Mouse (Mus musculus): ENCODE data around the gene Mlycd. TPM values are rescaled to one million over a fixed set of nuclear protein-coding genes. Genes with fewer than 3 reads are reported as not detected.
A peak's percentile ranks its signal among the peaks of the same experiment; 100 is the strongest.

The Mlycd gene
- polyA plus RNA-seq, 1 experiment from 2014 or later, result 16.6 TPM

DNA sequence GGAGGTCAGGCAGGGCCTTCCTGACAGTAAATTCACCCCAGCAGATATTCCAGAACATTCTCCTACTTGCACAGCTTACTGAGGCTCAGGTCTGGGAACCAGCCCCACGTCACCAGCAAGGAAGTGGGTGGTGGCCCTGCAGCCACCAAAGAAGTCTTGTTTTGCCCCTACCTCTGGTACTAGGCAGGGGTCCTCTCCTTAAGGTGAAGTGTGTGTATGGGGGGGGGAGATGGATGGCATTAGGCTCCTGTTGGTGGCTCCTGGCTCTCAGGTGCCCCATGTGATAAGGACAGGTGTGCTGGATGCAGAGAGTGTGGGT lies 46.2 kb downstream of the Mlycd start:
- 64% methylated on average over 1 of the region's 1 CpGs for WGBS
- ATAC-seq (0 out of 2 replicates have a peak, but pooled peaks have one; percentile 21), DNase-seq (ENCODE audit: low spot score) (no peak)
- Histone ChIP-seq H3K36me3 (ENCODE audit: control insufficient read depth, insufficient read depth, low read length) (no peaks in the 10 kb centered on the region), H3K9me3 (replicated peaks; ENCODE audit: control insufficient read depth, low read length) (no peaks in the 10 kb centered on the region), H3K27me3 (replicated peaks; ENCODE audit: control insufficient read depth, insufficient read depth, low read length) (no peaks in the 10 kb centered on the region; the same call in 1 of the 2 replicates), H3K4me3 (ENCODE audit: low read depth, low read length) (no peak overlapping the region), H3K4me1 (ENCODE audit: control insufficient read depth, insufficient read depth, low read length) (no peaks in the 10 kb centered on the region), H3K9ac (ENCODE audit: low read length) (no peak overlapping the region), H3K27ac (ENCODE audit: low read depth, low read length) (no peak overlapping the region), H3K4me2 (ENCODE audit: low read length) (no peak overlapping the region)

DNA sequence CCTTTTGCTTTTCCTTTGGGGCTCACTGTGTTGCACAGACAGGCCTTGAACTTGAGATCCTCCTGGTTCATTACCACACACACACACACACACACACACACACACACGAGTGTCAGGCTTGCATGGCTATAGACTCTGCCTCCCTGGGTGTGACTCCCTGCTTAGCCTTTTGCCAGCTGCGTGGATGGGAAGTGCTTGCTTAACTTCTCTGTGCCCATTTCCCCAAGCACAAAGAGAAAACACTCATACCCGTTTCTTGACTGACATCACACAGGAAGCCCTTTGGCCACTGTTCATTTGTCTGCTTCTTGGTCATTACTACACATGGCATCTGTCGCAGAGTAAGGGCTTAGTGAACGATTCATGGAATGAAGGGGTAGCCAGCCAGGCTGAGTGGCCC lies 47.3 kb downstream of the Mlycd start:
- H3K9me3 ChIP-seq (replicated peaks; ENCODE audit: control insufficient read depth, low read length), result no peaks in the 10 kb centered on the region
- DNase-seq (ENCODE audit: low spot score), result no peak
- no peak for ATAC-seq
- no peaks in the 10 kb centered on the region for H3K4me1 ChIP-seq (ENCODE audit: control insufficient read depth, insufficient read depth, low read length)
- no peak overlapping the region for H3K4me3 ChIP-seq (ENCODE audit: low read depth, low read length)
- no peak overlapping the region for H3K9ac ChIP-seq (ENCODE audit: low read length)
- 61% methylated on average over 5 of the region's 5 CpGs for WGBS
- no peaks in the 10 kb centered on the region for H3K36me3 ChIP-seq (ENCODE audit: control insufficient read depth, insufficient read depth, low read length)
- no peak overlapping the region for H3K4me2 ChIP-seq (ENCODE audit: low read length)
- H3K27me3 ChIP-seq (replicated peaks; ENCODE audit: control insufficient read depth, insufficient read depth, low read length), result no peaks in the 10 kb centered on the region; the same call in 1 of the 2 replicates
- no peak overlapping the region for H3K27ac ChIP-seq (ENCODE audit: low read depth, low read length)

DNA sequence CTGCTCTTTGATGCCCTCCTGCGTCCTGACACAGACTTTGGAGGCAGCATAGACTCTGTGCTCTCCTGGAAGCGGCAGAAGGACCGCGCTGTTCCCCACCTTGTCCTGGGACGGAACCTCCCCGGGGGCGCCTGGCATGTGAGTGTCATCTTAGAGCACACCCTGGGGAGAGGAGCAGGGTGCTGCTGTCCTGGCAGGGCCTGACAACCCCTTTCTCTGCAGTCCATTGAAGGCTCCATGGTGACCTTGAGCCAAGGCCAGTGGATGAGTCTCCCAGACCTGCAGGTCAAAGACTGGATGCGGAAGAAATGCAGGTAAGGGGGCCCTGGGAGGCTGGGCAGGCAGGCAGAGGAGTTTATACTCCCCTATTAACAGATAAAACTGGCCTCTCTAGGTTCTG lies 48.3 kb downstream of the Mlycd start:
- Histone ChIP-seq H3K9ac (ENCODE audit: low read length) (no peak overlapping the region), H3K4me3 (ENCODE audit: low read depth, low read length) (no peak overlapping the region), H3K9me3 (replicated peaks; ENCODE audit: control insufficient read depth, low read length) (no peaks in the 10 kb centered on the region), H3K4me1 (ENCODE audit: control insufficient read depth, insufficient read depth, low read length) (no peaks in the 10 kb centered on the region), H3K27ac (ENCODE audit: low read depth, low read length) (no peak overlapping the region), H3K4me2 (ENCODE audit: low read length) (no peak overlapping the region), H3K36me3 (ENCODE audit: control insufficient read depth, insufficient read depth, low read length) (no peaks in the 10 kb centered on the region), H3K27me3 (replicated peaks; ENCODE audit: control insufficient read depth, insufficient read depth, low read length) (peaks cover 2% of the 10 kb centered on the region; the same call in 1 of the 2 replicates)
- 95% methylated on average over 8 of the region's 8 CpGs for WGBS
- ATAC-seq (no peak), DNase-seq (ENCODE audit: low spot score) (no peak)

DNA sequence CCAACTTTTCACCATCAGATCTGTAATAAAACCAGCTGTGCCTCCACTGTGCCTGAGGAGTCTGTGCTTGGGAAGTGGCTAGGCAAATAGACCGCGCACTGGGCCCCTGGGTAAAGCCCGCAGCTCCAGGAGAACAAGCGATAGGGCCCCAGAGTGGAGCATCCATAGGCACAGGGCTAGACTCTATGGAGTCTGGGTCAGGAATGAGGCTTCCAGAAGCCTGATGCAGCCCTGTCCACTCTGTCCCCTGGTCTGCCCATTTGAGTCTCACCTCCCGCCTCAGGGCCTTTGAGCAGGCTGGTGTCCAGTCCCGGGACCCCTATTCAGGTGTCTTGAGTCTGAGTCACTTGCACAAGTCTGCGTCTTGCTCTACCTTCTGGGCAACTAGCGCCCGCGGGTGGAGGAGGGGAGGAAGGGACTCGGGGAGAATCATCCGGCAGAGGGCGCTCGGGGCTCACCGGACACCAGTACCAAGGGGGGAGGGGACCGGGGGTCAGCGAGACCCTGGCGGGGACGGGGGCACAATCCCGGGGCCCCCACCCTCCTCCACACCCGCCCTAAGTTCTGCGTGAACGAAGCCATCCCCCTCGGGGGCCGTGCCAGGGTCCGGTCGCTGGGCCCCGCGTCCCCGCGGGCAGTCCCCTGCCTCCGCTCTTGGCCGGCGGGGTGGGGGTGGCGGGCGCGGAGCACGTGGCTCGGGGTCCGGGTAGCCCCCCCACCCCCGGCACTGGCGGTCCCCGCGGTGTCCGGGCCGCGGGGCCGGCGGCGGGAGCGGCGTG lies 51.7 kb downstream of the Mlycd start, which contains the start of gene Necab2:
Gene Necab2 (plus strand): TSS at position 509 of the 779 bp plus-strand sequence.
- ATAC-seq, result peak; percentile 79
- no peak within 1 kb of the TSS for H3K27ac ChIP-seq (ENCODE audit: low read depth, low read length)
- WGBS, result 2% methylated on average over 39 of the region's 52 CpGs

DNA sequence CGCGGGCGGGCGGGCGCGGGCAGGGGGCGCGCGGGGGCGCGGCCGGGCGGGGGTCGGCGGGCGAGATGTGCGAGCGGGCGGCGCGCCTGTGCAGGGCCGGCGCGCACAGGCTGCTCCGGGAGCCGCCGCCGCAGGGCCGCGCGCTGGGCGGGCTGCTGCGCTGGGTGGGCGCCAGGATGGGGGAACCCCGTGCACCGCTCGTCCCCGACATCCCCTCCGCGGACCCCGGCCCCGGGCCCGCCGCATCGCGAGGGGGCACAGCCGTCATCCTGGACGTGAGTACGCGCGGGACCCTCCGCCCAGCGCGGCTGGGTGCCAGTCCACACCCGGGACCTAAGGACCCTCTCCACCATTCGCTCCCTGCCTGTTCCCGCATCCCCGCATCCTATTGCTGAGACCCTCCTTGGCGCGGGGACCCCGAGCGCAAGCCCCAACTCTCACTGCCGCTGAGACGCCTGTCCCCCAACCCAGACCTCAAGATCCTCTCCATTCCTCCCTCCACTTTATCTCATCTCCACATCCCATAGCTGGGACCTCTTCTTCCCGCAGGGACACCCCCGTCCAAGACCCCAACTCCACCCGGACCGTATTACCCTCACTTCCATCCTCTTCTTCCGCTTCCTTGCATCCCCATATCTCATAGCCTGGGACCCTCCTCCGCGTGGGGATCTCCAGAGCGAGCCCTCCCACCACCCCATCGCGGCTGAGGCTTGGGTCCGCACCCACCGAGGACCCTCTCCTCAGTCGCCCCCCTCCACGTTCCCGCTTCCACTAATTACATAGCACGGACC lies 52.5 kb downstream of the Mlycd start:
- Histone ChIP-seq H3K36me3 (ENCODE audit: control insufficient read depth, insufficient read depth, low read length) (no peaks in the 10 kb centered on the region), H3K4me2 (ENCODE audit: low read length) (peak overlapping the region; percentile 90), H3K27me3 (replicated peaks; ENCODE audit: control insufficient read depth, insufficient read depth, low read length) (peaks cover 2% of the 10 kb centered on the region; the same call in 1 of the 2 replicates), H3K9ac (ENCODE audit: low read length) (peak overlapping the region; percentile 75), H3K4me3 (ENCODE audit: low read depth, low read length) (peak overlapping the region; percentile 61), H3K27ac (ENCODE audit: low read depth, low read length) (no peak overlapping the region), H3K4me1 (ENCODE audit: control insufficient read depth, insufficient read depth, low read length) (no peaks in the 10 kb centered on the region), H3K9me3 (replicated peaks; ENCODE audit: control insufficient read depth, low read length) (no peaks in the 10 kb centered on the region)
- ATAC-seq (peak; percentile 57), DNase-seq (ENCODE audit: low spot score) (peak; percentile 49)
- WGBS, result under 1% methylated on average over 27 of the region's 80 CpGs

More for the DNA sequence above, 51.7 kb downstream of the Mlycd start, which contains the start of gene Necab2:
- H3K9ac ChIP-seq (ENCODE audit: low read length), result peak within 1 kb of the TSS; percentile 75
- peak within 1 kb of the TSS; percentile 61 for H3K4me3 ChIP-seq (ENCODE audit: low read depth, low read length)
- peak within 1 kb of the TSS; percentile 90 for H3K4me2 ChIP-seq (ENCODE audit: low read length)
- H3K36me3 ChIP-seq (ENCODE audit: control insufficient read depth, insufficient read depth, low read length), result no peaks in the 10 kb centered on the region
- H3K4me1 ChIP-seq (ENCODE audit: control insufficient read depth, insufficient read depth, low read length), result no peaks in the 10 kb centered on the region
- peak; percentile 85 for DNase-seq (ENCODE audit: low spot score)
- H3K9me3 ChIP-seq (replicated peaks; ENCODE audit: control insufficient read depth, low read length), result no peaks in the 10 kb centered on the region
- peaks cover 2% of the 10 kb centered on the region; the same call in 1 of the 2 replicates for H3K27me3 ChIP-seq (replicated peaks; ENCODE audit: control insufficient read depth, insufficient read depth, low read length)

DNA sequence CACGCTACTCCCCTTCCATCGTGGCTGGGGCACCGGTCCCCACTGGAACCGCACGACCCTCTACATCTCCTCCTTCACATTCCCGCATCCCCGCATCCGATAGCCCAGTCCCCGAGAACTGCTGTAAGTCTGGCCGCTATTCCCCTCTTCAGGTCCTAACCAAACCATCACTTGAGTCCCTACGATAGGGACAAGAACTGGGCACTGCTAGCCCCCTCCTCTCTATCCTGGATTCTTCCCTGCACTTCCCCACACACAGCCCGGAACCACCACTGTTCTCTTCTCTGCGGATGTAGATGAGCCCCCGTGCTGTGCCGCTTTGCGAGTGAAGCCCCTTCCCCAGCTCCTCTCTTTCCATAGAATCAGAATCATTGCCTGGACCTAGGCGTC lies 53.1 kb downstream of the Mlycd start:
- ATAC-seq, result peak; percentile 11; the same call in 1 of the 2 replicates

DNA sequence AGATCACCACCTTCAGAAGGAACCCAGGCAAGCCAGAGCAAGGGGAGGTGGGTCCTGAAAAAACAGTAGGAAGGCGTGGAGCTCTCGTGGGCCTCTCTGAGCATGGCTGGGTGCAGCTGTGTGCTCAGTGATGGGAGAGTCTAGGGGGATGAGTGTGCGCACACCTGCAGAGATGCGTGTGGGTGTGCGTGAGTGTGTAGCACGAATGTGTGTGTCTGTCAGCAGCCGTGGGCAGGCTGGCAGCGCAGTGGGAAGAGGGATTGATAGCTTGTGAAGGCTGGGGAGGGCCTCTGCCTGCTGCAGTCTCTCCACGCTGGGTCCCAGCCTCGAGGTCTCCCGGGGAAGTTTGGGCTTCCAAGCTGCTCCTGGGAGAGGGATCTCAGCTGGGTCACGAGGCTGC lies 54.9 kb downstream of the Mlycd start:
- H3K36me3 ChIP-seq (ENCODE audit: control insufficient read depth, insufficient read depth, low read length), result no peaks in the 10 kb centered on the region
- H3K4me3 ChIP-seq (ENCODE audit: low read depth, low read length), result no peak overlapping the region
- H3K9ac ChIP-seq (ENCODE audit: low read length), result no peak overlapping the region
- ATAC-seq (no peak), DNase-seq (ENCODE audit: low spot score) (no peak)
- no peaks in the 10 kb centered on the region for H3K9me3 ChIP-seq (replicated peaks; ENCODE audit: control insufficient read depth, low read length)
- no peak overlapping the region for H3K4me2 ChIP-seq (ENCODE audit: low read length)
- no peaks in the 10 kb centered on the region for H3K4me1 ChIP-seq (ENCODE audit: control insufficient read depth, insufficient read depth, low read length)
- WGBS, result 83% methylated on average over 12 of the region's 12 CpGs
- peaks cover 2% of the 10 kb centered on the region; the same call in 1 of the 2 replicates for H3K27me3 ChIP-seq (replicated peaks; ENCODE audit: control insufficient read depth, insufficient read depth, low read length)
- H3K27ac ChIP-seq (ENCODE audit: low read depth, low read length), result no peak overlapping the region

More for the DNA sequence above, 53.1 kb downstream of the Mlycd start:
- H3K27me3 ChIP-seq (replicated peaks; ENCODE audit: control insufficient read depth, insufficient read depth, low read length), result peaks cover 2% of the 10 kb centered on the region; the same call in 1 of the 2 replicates
- peak overlapping the region; percentile 75; the same call in 1 of the 2 replicates for H3K9ac ChIP-seq (ENCODE audit: low read length)
- 3% methylated on average over 17 of the region's 17 CpGs for WGBS
- DNase-seq (ENCODE audit: low spot score), result peak; percentile 13
- peak overlapping the region; percentile 90 for H3K4me2 ChIP-seq (ENCODE audit: low read length)
- H3K36me3 ChIP-seq (ENCODE audit: control insufficient read depth, insufficient read depth, low read length), result no peaks in the 10 kb centered on the region
- peak overlapping the region; percentile 61 for H3K4me3 ChIP-seq (ENCODE audit: low read depth, low read length)
- no peak overlapping the region for H3K27ac ChIP-seq (ENCODE audit: low read depth, low read length)
- H3K4me1 ChIP-seq (ENCODE audit: control insufficient read depth, insufficient read depth, low read length), result no peaks in the 10 kb centered on the region
- no peaks in the 10 kb centered on the region for H3K9me3 ChIP-seq (replicated peaks; ENCODE audit: control insufficient read depth, low read length)

DNA sequence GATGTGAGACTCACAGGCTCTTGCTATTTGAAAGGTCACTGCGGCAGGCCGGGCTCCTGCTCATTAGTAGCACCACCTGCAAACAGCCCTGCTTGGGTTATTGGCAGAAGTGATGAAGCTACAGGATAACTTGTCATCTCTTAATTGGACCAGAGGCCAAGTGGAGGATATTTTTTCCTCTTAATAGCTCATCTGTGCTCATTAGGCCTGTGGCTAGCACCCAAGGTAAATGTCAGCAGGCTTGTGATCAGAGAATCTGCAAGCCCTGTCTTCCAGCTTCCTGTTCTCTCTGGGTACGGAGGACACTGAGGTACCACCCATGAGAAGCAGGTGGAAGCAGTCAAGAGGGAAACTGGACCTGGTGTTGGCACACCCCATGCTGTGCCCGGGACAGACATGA lies 56.5 kb downstream of the Mlycd start:
- no peaks in the 10 kb centered on the region for H3K9me3 ChIP-seq (replicated peaks; ENCODE audit: control insufficient read depth, low read length)
- no peak overlapping the region for H3K27ac ChIP-seq (ENCODE audit: low read depth, low read length)
- no peak overlapping the region for H3K9ac ChIP-seq (ENCODE audit: low read length)
- peaks cover 2% of the 10 kb centered on the region; the same call in 1 of the 2 replicates for H3K27me3 ChIP-seq (replicated peaks; ENCODE audit: control insufficient read depth, insufficient read depth, low read length)
- no peaks in the 10 kb centered on the region for H3K36me3 ChIP-seq (ENCODE audit: control insufficient read depth, insufficient read depth, low read length)
- 85% methylated on average over 4 of the region's 4 CpGs for WGBS
- ATAC-seq (no peak), DNase-seq (ENCODE audit: low spot score) (peak; percentile 35)
- H3K4me3 ChIP-seq (ENCODE audit: low read depth, low read length), result no peak overlapping the region
- H3K4me2 ChIP-seq (ENCODE audit: low read length), result no peak overlapping the region
- no peaks in the 10 kb centered on the region for H3K4me1 ChIP-seq (ENCODE audit: control insufficient read depth, insufficient read depth, low read length)

Measured in forebrain, embryonic 14.5 days (tissue).